Mouse (Mus musculus) adrenal gland, adult 10 weeks (tissue): ENCODE measurements around the gene Olfr1294. TPM values are rescaled to one million over a fixed set of nuclear protein-coding genes. Genes with fewer than 3 reads are reported as not detected.

Experiments used
- polyA plus RNA-seq: library from polyadenylated mRNA; stranded (reverse); fragments of 350-450 nt; fragmentation: Illumina TruSeq; extraction: RNeasy Lipid Tissue Mini Kit (QIAGEN cat#74804); gene quantifications from one replicate; pipeline ENCODE4 v1.2.3, GENCODE M21; 2014; ENCODE audit warnings: low read depth, low replicate concordance

Olfr1294 gene
- not detected for polyA plus RNA-seq

DNA sequence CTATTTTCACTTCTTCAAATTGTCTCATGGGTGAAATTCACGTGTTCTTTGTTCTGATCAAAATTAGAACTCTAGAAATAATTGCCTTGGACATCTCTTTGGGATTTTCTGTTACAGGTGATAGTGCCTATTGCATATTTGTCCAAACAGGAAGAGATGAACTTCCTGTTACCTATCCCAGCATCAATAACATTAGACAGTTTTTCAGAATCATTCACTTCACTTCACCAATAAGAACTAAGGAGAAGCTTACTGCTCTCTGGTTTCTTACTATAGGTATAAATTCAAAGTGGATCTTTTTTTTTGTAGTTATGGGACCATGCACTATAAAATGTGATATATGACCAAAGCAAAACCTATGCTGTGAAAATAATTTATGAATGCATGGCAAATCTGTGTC is at the start of gene Olfr1294:
Gene Olfr1294, minus strand, starts transcription at position 101 of the 400 bp plus-strand sequence.

DNA sequence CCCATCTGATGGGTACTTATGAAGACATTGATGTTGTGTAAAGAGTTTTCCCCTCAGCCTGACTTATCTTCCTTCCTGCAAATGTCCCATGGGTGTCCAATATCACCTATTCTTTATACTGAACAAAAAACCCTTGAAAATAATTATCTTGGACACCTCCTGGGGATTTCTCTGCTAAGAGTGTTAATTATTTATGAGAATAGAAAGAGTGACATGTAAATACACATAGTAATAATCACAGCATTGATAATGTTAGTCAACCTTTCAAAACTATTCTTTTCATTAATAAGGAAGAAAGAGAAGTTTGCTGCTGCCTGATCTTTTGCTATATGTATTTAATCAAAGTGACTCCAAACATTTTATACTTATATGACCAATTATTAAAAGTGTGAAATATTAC is 29.5 kb upstream of the Olfr1294 start, which contains the start of gene Olfr1295:
Gene Olfr1295, minus strand, starts transcription at position 101 of the 400 bp plus-strand sequence.

DNA sequence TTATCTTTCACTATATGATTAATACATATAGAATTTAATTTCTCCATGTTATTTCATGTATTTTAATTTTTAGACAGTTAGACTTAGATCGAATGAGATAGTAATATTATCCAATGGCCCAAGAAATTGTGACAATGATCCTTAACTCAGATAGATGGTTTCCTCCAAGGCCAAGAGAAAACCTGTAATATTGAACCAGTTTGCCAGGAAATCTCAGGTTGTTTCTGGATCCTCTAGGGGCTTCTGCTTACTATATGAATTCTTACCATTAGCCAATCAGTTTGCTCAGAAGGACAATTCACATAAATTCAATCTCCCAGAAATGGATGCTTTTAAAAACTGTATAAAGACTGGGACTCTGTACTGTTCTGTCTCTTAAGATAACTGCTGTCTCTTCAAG is 15.2 kb downstream of the Olfr1294 start, which contains the start of gene Olfr1293-ps:
Gene Olfr1293-ps, plus strand, starts transcription at position 301 of the 400 bp plus-strand sequence.

DNA sequence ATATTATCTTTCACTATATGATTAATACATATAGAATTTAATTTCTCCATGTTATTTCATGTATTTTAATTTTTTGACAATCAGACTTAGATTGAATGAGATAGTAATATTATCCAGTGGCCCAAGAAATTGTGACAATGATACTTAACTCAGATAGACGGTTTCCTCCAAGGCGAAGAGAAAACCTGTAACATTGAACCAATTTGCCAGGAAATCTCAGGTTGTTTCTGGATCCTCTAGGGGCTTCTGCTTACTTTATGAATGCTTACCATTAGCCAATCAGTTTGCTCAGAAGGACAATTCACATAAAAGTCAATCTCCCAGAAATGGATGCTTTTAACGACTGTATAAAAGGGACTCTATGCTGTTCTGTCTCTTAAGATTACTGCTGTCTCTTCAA is 43.2 kb downstream of the Olfr1294 start, which contains the start of gene Olfr1291-ps1:
Gene Olfr1291-ps1, plus strand, starts transcription at position 301 of the 400 bp plus-strand sequence.

DNA sequence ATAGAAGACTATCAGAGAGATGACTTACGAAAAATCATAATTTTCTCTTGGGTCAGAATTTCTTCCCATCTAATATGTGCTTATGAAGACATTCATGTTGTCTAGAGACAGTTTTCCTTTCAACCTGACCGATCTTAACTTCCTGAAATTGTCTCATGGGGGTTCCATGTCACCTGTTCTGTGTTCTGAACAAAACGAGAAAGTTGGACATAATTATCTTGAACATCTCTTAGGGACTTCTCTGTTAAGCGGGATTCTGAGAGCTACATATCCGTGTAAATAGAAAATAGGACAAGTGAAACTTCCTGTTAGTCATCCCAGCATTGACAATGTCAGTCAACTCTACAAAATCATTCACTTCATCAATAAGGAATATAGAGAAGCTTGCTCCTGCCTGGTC is 46.4 kb downstream of the Olfr1294 start, which contains the start of gene Olfr1290:
Gene Olfr1290, minus strand, starts transcription at position 101 of the 400 bp plus-strand sequence.

Other genes with a start within 250 kb of the Olfr1294 start
- gene Olfr1279, start 239.7 kb downstream of the Olfr1294 start, polyA plus RNA-seq, result not detected
- not detected for gene Olfr1280, start 226.3 kb downstream of the Olfr1294 start, polyA plus RNA-seq
- gene Olfr1281, start 213.8 kb downstream of the Olfr1294 start, polyA plus RNA-seq, result not detected
- gene Olfr1282, start 204.2 kb downstream of the Olfr1294 start, polyA plus RNA-seq, result not detected
- not detected for gene Olfr1283, start 173.5 kb downstream of the Olfr1294 start, polyA plus RNA-seq
- gene Olfr1284, start 164.8 kb downstream of the Olfr1294 start, polyA plus RNA-seq, result not detected
- not detected for gene Olfr1286, start 117.2 kb downstream of the Olfr1294 start, polyA plus RNA-seq
- gene Olfr1287, start 91.1 kb downstream of the Olfr1294 start, polyA plus RNA-seq, result not detected
- gene Olfr1288, start 66.2 kb downstream of the Olfr1294 start, polyA plus RNA-seq, result not detected
- not detected for gene Olfr1289, start 59.5 kb downstream of the Olfr1294 start, polyA plus RNA-seq
- gene Olfr1290, start 46.5 kb downstream of the Olfr1294 start, polyA plus RNA-seq, result not detected
- gene Olfr1291-ps1, start 43.1 kb downstream of the Olfr1294 start, polyA plus RNA-seq, result not detected
- not detected for gene Olfr1293-ps, start 15.1 kb downstream of the Olfr1294 start, polyA plus RNA-seq
- not detected for gene Olfr1295, start 29.4 kb upstream of the Olfr1294 start, polyA plus RNA-seq
- not detected for gene Olfr1297, start 86.2 kb upstream of the Olfr1294 start, polyA plus RNA-seq
- not detected for gene Olfr1298, start 108.9 kb upstream of the Olfr1294 start, polyA plus RNA-seq
- gene Olfr1299, start 121.1 kb upstream of the Olfr1294 start, polyA plus RNA-seq, result not detected
- gene Olfr1301, start 210.7 kb upstream of the Olfr1294 start, polyA plus RNA-seq, result not detected
- gene Olfr1302, start 237.1 kb upstream of the Olfr1294 start, polyA plus RNA-seq, result not detected